Mouse (Mus musculus): ENCODE measurements around the gene Foxr1. TPM values are rescaled to one million over a fixed set of nuclear protein-coding genes. Genes with fewer than 3 reads are reported as not detected.
"Not testable (repeated sequence)": the region's sequence is repeated elsewhere in the genome, so short reads cannot be mapped to it uniquely, and the experiment has no call there.

The Foxr1 gene
- total and polyA plus RNA-seq, 2 experiments from 2014 or later, result not detected

GRCm38 (mm10) chr9:44432577-44433185 lies 8.3 kb downstream of the Foxr1 start:
- no peaks in the 10 kb centered on the region for H3K4me1 ChIP-seq (ENCODE audit: insufficient read depth)
- no peak for TF ChIP-seq CTCF (IDR thresholded peaks at IDR 0.05; ENCODE audit: low read depth)
- 58% methylated on average over 5 of the region's 5 CpGs for whole genome bisulfite sequencing
- H3K4me2 ChIP-seq (ENCODE audit: low read depth), result no peak overlapping the region
- ATAC-seq (no peak), DNase-seq (no peak)
- H3K36me3 ChIP-seq (ENCODE audit: insufficient read depth), result no peaks in the 10 kb centered on the region
- H3K9ac ChIP-seq, result no peak overlapping the region
- H3K27me3 ChIP-seq (ENCODE audit: insufficient read depth, low read length), result no peaks in the 10 kb centered on the region
- no peaks in the 10 kb centered on the region for H3K9me3 ChIP-seq (ENCODE audit: low read length)
- no peak overlapping the region for H3K4me3 ChIP-seq (ENCODE audit: low read depth, low read length)
- H3K27ac ChIP-seq (ENCODE audit: low read depth, low read length), result no peak overlapping the region

- Histone ChIP-seq H3K27ac (ENCODE audit: low read depth, low read length) (no peak overlapping the region), H3K27me3 (ENCODE audit: insufficient read depth, low read length) (no peaks in the 10 kb centered on the region), H3K9me3 (ENCODE audit: low read length) (no peaks in the 10 kb centered on the region), H3K4me2 (ENCODE audit: low read depth) (no peak overlapping the region), H3K9ac (no peak overlapping the region), H3K36me3 (ENCODE audit: insufficient read depth) (no peaks in the 10 kb centered on the region), H3K4me3 (ENCODE audit: low read depth, low read length) (no peak overlapping the region), H3K4me1 (ENCODE audit: insufficient read depth) (no peaks in the 10 kb centered on the region)
- WGBS, result 80% methylated on average over 4 of the region's 4 CpGs
- DNase-seq (no peak), ATAC-seq (no peak)
- no peak for TF ChIP-seq CTCF (IDR thresholded peaks at IDR 0.05; ENCODE audit: low read depth)
Observed at GRCm38 (mm10) chr9:44423576-44423975, 17.4 kb downstream of the Foxr1 start.

- H3K4me3 ChIP-seq (ENCODE audit: low read depth, low read length), result no peak overlapping the region
- WGBS, result 78% methylated on average over 5 of the region's 5 CpGs
- no peak for TF ChIP-seq CTCF (IDR thresholded peaks at IDR 0.05; ENCODE audit: low read depth)
Observed at GRCm38 (mm10) chr9:44420280-44420898, 20.5 kb downstream of the Foxr1 start.

GRCm38 (mm10) chr9:44419730-44420129 lies 21.2 kb downstream of the Foxr1 start:
- not testable (repeated sequence) for H3K9me3 ChIP-seq (ENCODE audit: low read length); H3K36me3 ChIP-seq (ENCODE audit: insufficient read depth); H3K4me2 ChIP-seq (ENCODE audit: low read depth); H3K4me3 ChIP-seq (ENCODE audit: low read depth, low read length); ATAC-seq; H3K27me3 ChIP-seq (ENCODE audit: insufficient read depth, low read length); DNase-seq; H3K27ac ChIP-seq (ENCODE audit: low read depth, low read length); H3K4me1 ChIP-seq (ENCODE audit: insufficient read depth); H3K9ac ChIP-seq
- WGBS, result 97% methylated on average over 9 of the region's 9 CpGs

More at GRCm38 (mm10) chr9:44420280-44420898, 20.5 kb downstream of the Foxr1 start:
- Histone ChIP-seq H3K9ac (no peak overlapping the region), H3K9me3 (ENCODE audit: low read length) (no peaks in the 10 kb centered on the region), H3K27me3 (ENCODE audit: insufficient read depth, low read length) (no peaks in the 10 kb centered on the region), H3K36me3 (ENCODE audit: insufficient read depth) (no peaks in the 10 kb centered on the region), H3K27ac (ENCODE audit: low read depth, low read length) (no peak overlapping the region), H3K4me2 (ENCODE audit: low read depth) (no peak overlapping the region), H3K4me1 (ENCODE audit: insufficient read depth) (peaks cover 6% of the 10 kb centered on the region; the same call in 1 of the 2 replicates)
- no peak for ATAC-seq
- DNase-seq, result no peak

GRCm38 (mm10) chr9:44418519-44419385 lies 22.2 kb downstream of the Foxr1 start, which contains the start of gene Ccdc84:
Gene Ccdc84, minus strand, starts transcription at chr9:44418569.
- peak within 1 kb of the TSS; percentile 77 for H3K27ac ChIP-seq (ENCODE audit: low read depth, low read length)
- 75% methylated on average over 14 of the region's 14 CpGs for WGBS
- peaks cover 6% of the 10 kb centered on the region; the same call in 1 of the 2 replicates for H3K4me1 ChIP-seq (ENCODE audit: insufficient read depth)
- no peak for ATAC-seq
- peak within 1 kb of the TSS; percentile 76 for H3K9ac ChIP-seq
- H3K27me3 ChIP-seq (ENCODE audit: insufficient read depth, low read length), result no peaks in the 10 kb centered on the region
- H3K36me3 ChIP-seq (ENCODE audit: insufficient read depth), result no peaks in the 10 kb centered on the region
- no peaks in the 10 kb centered on the region for H3K9me3 ChIP-seq (ENCODE audit: low read length)
- DNase-seq, result no peak
- H3K4me3 ChIP-seq (ENCODE audit: low read depth, low read length), result peak within 1 kb of the TSS; percentile 72
- peak within 1 kb of the TSS; percentile 98 for H3K4me2 ChIP-seq (ENCODE audit: low read depth)
- TF ChIP-seq CTCF (IDR thresholded peaks at IDR 0.05; ENCODE audit: low read depth), result no peak

GRCm38 (mm10) chr9:44417892-44418363 lies 23.0 kb downstream of the Foxr1 start:
- Histone ChIP-seq H3K4me3 (ENCODE audit: low read depth, low read length) (peak overlapping the region; percentile 72), H3K27ac (ENCODE audit: low read depth, low read length) (peak overlapping the region; percentile 77), H3K36me3 (ENCODE audit: insufficient read depth) (peaks cover 5% of the 10 kb centered on the region), H3K4me1 (ENCODE audit: insufficient read depth) (peaks cover 6% of the 10 kb centered on the region; the same call in 1 of the 2 replicates), H3K4me2 (ENCODE audit: low read depth) (peak overlapping the region; percentile 98), H3K9me3 (ENCODE audit: low read length) (no peaks in the 10 kb centered on the region), H3K27me3 (ENCODE audit: insufficient read depth, low read length) (no peaks in the 10 kb centered on the region), H3K9ac (peak overlapping the region; percentile 76)
- ATAC-seq (peak; percentile 89), DNase-seq (peak; percentile 96)
- TF ChIP-seq CTCF (IDR thresholded peaks at IDR 0.05; ENCODE audit: low read depth), result peak; percentile 93
- under 1% methylated on average over 38 of the region's 38 CpGs for WGBS
